Mouse (Mus musculus) midbrain, postnatal 0 days (tissue): Measurements from ENCODE around the gene Hdhd5. TPM values are rescaled to one million over a fixed set of nuclear protein-coding genes. Genes with fewer than 3 reads are reported as not detected.
A peak's percentile ranks its signal among the peaks of the same experiment; 100 is the strongest.

Source experiments
- ATAC-seq: fragments of 200-750 bp; cut with Nextera tagmentation; 2 replicates; pipeline ENCODE4 v1.8.0; 2017; ENCODE audit warnings: moderate number of reproducible peaks, mild to moderate bottlenecking, moderate TSS enrichment, moderate library complexity; ENCODE audit not compliant: low FRiP score
- DNase-seq: peaks from one replicate; pipeline ENCODE4 v3.0.0-alpha.2; 2015; ENCODE audit warnings: low spot score
- H3K27ac ChIP-seq: fragments of 300-500 bp; sonication (generic); 2 replicates; pipeline ENCODE4 v1.5.1; 2014; ENCODE audit warnings: low read depth, mild to moderate bottlenecking, low read length, mixed read lengths
- H3K27me3 ChIP-seq: fragments of 300-500 bp; sonication (generic); 2 replicates; pipeline ENCODE4 v1.6.1; 2014; ENCODE audit warnings: low read length, control low read depth, mixed read lengths; ENCODE audit not compliant: insufficient read depth
- H3K36me3 ChIP-seq: fragments of 300-500 bp; sonication (generic); 2 replicates; pipeline ENCODE4 v1.6.1; 2014; ENCODE audit warnings: low read length, control low read depth, mixed read lengths; ENCODE audit not compliant: insufficient read depth
- H3K4me1 ChIP-seq: fragments of 300-500 bp; sonication (generic); 2 replicates; pipeline ENCODE4 v1.6.1; 2014; ENCODE audit warnings: mild to moderate bottlenecking, control low read depth, antibody characterized with exemption, low read length, mixed read lengths; ENCODE audit not compliant: insufficient read depth
- H3K4me2 ChIP-seq: fragments of 300-500 bp; sonication (generic); 2 replicates; pipeline ENCODE4 v1.6.1; 2014; ENCODE audit warnings: low read depth, mild to moderate bottlenecking, low read length, mixed read lengths; ENCODE audit not compliant: poor library complexity, severe bottlenecking
- H3K4me3 ChIP-seq: fragments of 300-500 bp; sonication (generic); 2 replicates; pipeline ENCODE4 v1.5.1; 2014; ENCODE audit warnings: low read depth, mild to moderate bottlenecking, low read length, moderate library complexity
- H3K9ac ChIP-seq: fragments of 300-500 bp; sonication (generic); replicated peaks from 2 replicates; pipeline ENCODE4 v1.6.1; 2014; ENCODE audit warnings: mild to moderate bottlenecking, low read length, moderate library complexity, mixed read lengths; ENCODE audit not compliant: poor library complexity, severe bottlenecking
- H3K9me3 ChIP-seq: fragments of 300-500 bp; sonication (generic); 2 replicates; pipeline ENCODE4 v1.6.1; 2016; ENCODE audit warnings: low read length, control low read depth
- CTCF ChIP-seq: IDR thresholded peaks from 2 replicates; pipeline ENCODE4 v1.5.1; 2016; ENCODE audit warnings: antibody characterized with exemption, mild to moderate bottlenecking
- WGBS: fragments of 180-500 bp; shearing (Covaris S2); extraction: QIAGEN DNeasy Blood & Tissue Kit; methylation state at CpG from one replicate; pipeline ENCODE4 v1.1.7; 2014; 5-methylcytosine and 5-hydroxymethylcytosine counted together
- polyA plus RNA-seq: library from polyadenylated mRNA; unstranded; fragments of >200 nt; fragmentation: Nextera tagmentation; extraction: Ambion mirVana; gene quantifications from 2 replicates; pipeline ENCODE4 v1.2.1, GENCODE M21; 2015
- total RNA-seq: library from RNA; depleted of rRNA; stranded (reverse); fragments of >200 nt; gene quantifications from 2 replicates; pipeline ENCODE4 v1.2.3, GENCODE M21; 2014

Gene Hdhd5
- total and polyA plus RNA-seq, 2 experiments from 2014 or later: 16.6 to 39.3 TPM

GRCm38 (mm10) chr6:120539781-120540231 lies 8.7 kb upstream of the Hdhd5 start:
- Histone ChIP-seq H3K27ac (no peak overlapping the region), H3K36me3 (no peaks in the 10 kb centered on the region), H3K9ac (no peak overlapping the region), H3K9me3 (no peaks in the 10 kb centered on the region), H3K4me2 (peak overlapping the region; percentile 62; the same call in 1 of the 2 replicates), H3K27me3 (no peaks in the 10 kb centered on the region), H3K4me1 (peaks cover 8% of the 10 kb centered on the region; the same call in 1 of the 2 replicates), H3K4me3 (no peak overlapping the region; the same call in 1 of the 2 replicates)
- DNase-seq (peak; percentile 17), ATAC-seq (0 out of 2 replicates have a peak, but pooled peaks have one; percentile 18)
- TF ChIP-seq CTCF: no peak
- 49% methylated on average over 10 of the region's 10 CpGs for WGBS

DNA sequence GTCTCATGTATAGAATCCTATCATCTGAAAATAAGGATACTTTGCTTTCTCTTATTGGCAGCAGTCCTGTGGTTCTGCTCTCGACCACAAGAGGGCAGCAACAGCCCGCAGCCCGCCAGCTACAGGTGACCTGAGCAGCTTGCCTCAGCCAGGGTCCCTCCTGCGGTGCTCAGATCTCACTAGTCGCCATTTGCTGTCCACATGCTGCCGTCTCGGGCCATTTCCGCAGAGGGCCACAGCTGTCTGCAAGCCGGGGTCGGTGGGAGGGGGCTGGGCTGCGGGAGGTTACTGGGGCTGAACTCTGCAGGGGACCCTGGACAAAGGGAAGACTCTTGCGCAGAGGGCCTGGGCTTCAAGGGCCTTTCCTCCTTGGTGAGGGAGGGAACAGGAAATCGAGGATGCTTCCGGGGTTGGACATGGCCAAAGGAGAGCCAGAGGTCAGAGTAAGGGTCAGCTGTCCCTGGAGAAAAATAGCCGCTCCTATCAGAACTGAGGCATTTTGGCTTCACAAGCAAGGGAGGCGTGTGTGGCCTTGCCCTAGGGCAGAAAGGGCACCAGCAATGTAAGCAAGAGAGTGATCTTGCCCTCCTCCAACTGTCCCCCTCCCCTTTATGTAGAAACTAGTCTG lies 8.1 kb upstream of the Hdhd5 start:
- TF ChIP-seq CTCF: peak; percentile 99
- ATAC-seq (peak; percentile 90), DNase-seq (peak; percentile 92)
- peak overlapping the region; percentile 62 for H3K4me2 ChIP-seq
- H3K36me3 ChIP-seq: no peaks in the 10 kb centered on the region
- peak overlapping the region; percentile 54; the same call in 1 of the 2 replicates for H3K9ac ChIP-seq
- H3K27me3 ChIP-seq: no peaks in the 10 kb centered on the region
- no peaks in the 10 kb centered on the region for H3K9me3 ChIP-seq
- H3K4me1 ChIP-seq: peaks cover 8% of the 10 kb centered on the region; the same call in 1 of the 2 replicates
- H3K4me3 ChIP-seq: peak overlapping the region; percentile 29
- 3% methylated on average over 16 of the region's 16 CpGs for WGBS
- H3K27ac ChIP-seq: no peak overlapping the region

- Histone ChIP-seq H3K27me3 (no peaks in the 10 kb centered on the region), H3K9ac (no peak overlapping the region), H3K9me3 (no peaks in the 10 kb centered on the region), H3K36me3 (no peaks in the 10 kb centered on the region), H3K4me2 (no peak overlapping the region), H3K4me1 (peaks cover 10% of the 10 kb centered on the region; the same call in 1 of the 2 replicates), H3K27ac (no peak overlapping the region), H3K4me3 (no peak overlapping the region)
- TF ChIP-seq CTCF: peak; percentile 33
- 78% methylated on average over 2 of the region's 2 CpGs for WGBS
- ATAC-seq (no peak), DNase-seq (no peak)
Observed at GRCm38 (mm10) chr6:120536337-120536736, 5.2 kb upstream of the Hdhd5 start.

GRCm38 (mm10) chr6:120532594-120532993 lies 1.5 kb upstream of the Hdhd5 start:
- no peak overlapping the region for H3K4me3 ChIP-seq
- WGBS: 87% methylated on average over 1 of the region's 1 CpGs
- DNase-seq (no peak), ATAC-seq (no peak)
- H3K36me3 ChIP-seq: no peaks in the 10 kb centered on the region
- no peak for TF ChIP-seq CTCF
- H3K27ac ChIP-seq: no peak overlapping the region
- no peaks in the 10 kb centered on the region for H3K27me3 ChIP-seq
- H3K9ac ChIP-seq: no peak overlapping the region
- no peaks in the 10 kb centered on the region for H3K9me3 ChIP-seq
- H3K4me2 ChIP-seq: no peak overlapping the region
- H3K4me1 ChIP-seq: peaks cover 8% of the 10 kb centered on the region

DNA sequence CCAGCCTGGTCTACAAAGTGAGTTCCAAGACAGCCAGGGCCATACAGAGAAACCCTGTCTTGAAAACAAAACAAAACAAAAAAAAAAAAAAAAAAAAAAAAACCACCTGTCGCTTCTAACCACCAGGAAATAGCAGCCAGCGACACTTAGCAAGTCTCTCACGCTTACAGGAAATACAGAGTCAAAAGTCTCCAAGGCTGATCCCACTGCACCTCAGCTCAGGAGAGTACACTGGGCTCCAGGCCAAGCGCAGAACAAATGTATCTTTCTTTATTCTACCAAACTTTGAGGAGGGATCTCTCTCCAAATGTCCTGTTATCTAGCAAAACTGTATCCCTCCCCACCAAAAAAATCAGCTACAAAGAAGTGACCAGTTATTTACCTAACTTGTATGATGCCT lies 2.0 kb downstream of the Hdhd5 start:
- Histone ChIP-seq H3K4me3 (no peak overlapping the region), H3K4me2 (no peak overlapping the region), H3K27me3 (no peaks in the 10 kb centered on the region), H3K9ac (no peak overlapping the region), H3K36me3 (no peaks in the 10 kb centered on the region), H3K4me1 (peaks cover 8% of the 10 kb centered on the region), H3K27ac (no peak overlapping the region), H3K9me3 (no peaks in the 10 kb centered on the region)
- DNase-seq (no peak), ATAC-seq (no peak)
- 80% methylated on average over 4 of the region's 4 CpGs for WGBS
- no peak for TF ChIP-seq CTCF

GRCm38 (mm10) chr6:120524796-120525195 lies 6.3 kb downstream of the Hdhd5 start:
- no peak for TF ChIP-seq CTCF
- DNase-seq (no peak), ATAC-seq (no peak)
- peaks cover 1% of the 10 kb centered on the region; the same call in 1 of the 2 replicates for H3K4me1 ChIP-seq
- no peak overlapping the region for H3K4me2 ChIP-seq
- H3K4me3 ChIP-seq: no peak overlapping the region
- no peaks in the 10 kb centered on the region for H3K9me3 ChIP-seq
- peaks cover 27% of the 10 kb centered on the region for H3K36me3 ChIP-seq
- no peak overlapping the region for H3K27ac ChIP-seq
- no peak overlapping the region for H3K9ac ChIP-seq
- WGBS: 94% methylated on average over 5 of the region's 5 CpGs
- no peaks in the 10 kb centered on the region for H3K27me3 ChIP-seq
